Mouse (Mus musculus): ENCODE results near the gene Rab40b. TPM values are rescaled to one million over a fixed set of nuclear protein-coding genes. Genes with fewer than 3 reads are reported as not detected.
A peak's percentile ranks its signal among the peaks of the same experiment; 100 is the strongest.
"Not testable (repeated sequence)": the region's sequence is repeated elsewhere in the genome, so short reads cannot be mapped to it uniquely, and the experiment has no call there.

The Rab40b gene
- polyA plus RNA-seq, 1 experiment = 0.47 TPM

- TF ChIP-seq CTCF (IDR thresholded peaks at IDR 0.05; ENCODE audit: control insufficient read depth, insufficient read depth, insufficient replicate concordance, low read depth, low read length) (no peak), POLR2A (IDR thresholded peaks at IDR 0.05; ENCODE audit: control insufficient read depth, low read depth, low read length) (no peak)
- Histone ChIP-seq H3K36me3 (ENCODE audit: control insufficient read depth, insufficient read depth, low read length) (no peaks in the 10 kb centered on the region), H3K27ac (ENCODE audit: control insufficient read depth, insufficient read depth, low read depth, low read length) (no peak overlapping the region), H3K4me3 (ENCODE audit: control insufficient read depth, low read depth, low read length) (no peak overlapping the region), H3K4me1 (ENCODE audit: control insufficient read depth, insufficient read depth, low read length) (no peaks in the 10 kb centered on the region), H3K27me3 (ENCODE audit: control insufficient read depth, insufficient read depth, low read length) (no peaks in the 10 kb centered on the region)
Observed at GRCm38 (mm10) chr11:121367170-121367707, 20.8 kb downstream of the Rab40b start.

GRCm38 (mm10) chr11:121362212-121362611, 25.8 kb downstream of the Rab40b start:
- no peaks in the 10 kb centered on the region for H3K4me1 ChIP-seq (ENCODE audit: control insufficient read depth, insufficient read depth, low read length)
- TF ChIP-seq CTCF (IDR thresholded peaks at IDR 0.05; ENCODE audit: control insufficient read depth, insufficient read depth, insufficient replicate concordance, low read depth, low read length) (peak; percentile 75; the same call in 1 of the 2 replicates), POLR2A (IDR thresholded peaks at IDR 0.05; ENCODE audit: control insufficient read depth, low read depth, low read length) (no peak)
- no peak overlapping the region for H3K4me3 ChIP-seq (ENCODE audit: control insufficient read depth, low read depth, low read length)
- no peaks in the 10 kb centered on the region for H3K36me3 ChIP-seq (ENCODE audit: control insufficient read depth, insufficient read depth, low read length)
- H3K27ac ChIP-seq (ENCODE audit: control insufficient read depth, insufficient read depth, low read depth, low read length) = no peak overlapping the region
- no peaks in the 10 kb centered on the region for H3K27me3 ChIP-seq (ENCODE audit: control insufficient read depth, insufficient read depth, low read length)

DNA sequence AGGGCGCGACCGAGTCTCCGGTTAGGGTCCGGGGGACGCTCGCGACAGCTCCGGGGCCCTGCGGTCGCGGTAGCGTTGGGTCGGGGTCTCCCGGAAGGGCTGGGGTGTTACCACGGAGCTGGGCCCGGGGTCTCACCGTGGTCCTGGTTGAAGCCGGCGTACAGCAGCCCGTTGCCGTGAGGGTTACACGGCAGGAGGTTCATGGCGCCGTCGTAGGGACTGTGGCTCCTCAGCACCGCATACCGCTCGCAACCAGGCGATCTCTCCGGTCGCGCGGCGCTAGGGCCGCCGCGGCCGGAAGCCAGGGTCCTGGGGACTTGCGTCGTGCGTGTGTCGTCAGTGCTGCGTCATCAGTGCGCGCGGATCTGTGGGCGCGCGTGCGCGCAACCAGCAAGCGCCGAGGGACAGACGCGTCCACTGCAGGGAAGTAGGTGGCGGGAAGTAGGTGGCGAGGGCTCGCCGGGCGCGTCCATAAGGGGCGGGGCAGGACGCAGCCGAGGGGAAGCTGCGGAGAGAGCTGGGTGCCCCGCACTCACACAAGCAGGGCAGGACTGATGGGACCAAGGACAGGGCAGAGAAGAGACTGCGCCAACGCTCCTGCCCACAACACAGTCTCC, 33.9 kb downstream of the Rab40b start, which contains the start of gene Wdr45b:
Gene Wdr45b (minus strand): TSS at position 355 of the 617 bp plus-strand sequence.
- no peak for TF ChIP-seq CTCF (IDR thresholded peaks at IDR 0.05; ENCODE audit: control insufficient read depth, insufficient read depth, insufficient replicate concordance, low read depth, low read length)
- TF ChIP-seq POLR2A (IDR thresholded peaks at IDR 0.05; ENCODE audit: control insufficient read depth, low read depth, low read length) = peak; percentile 87
- Histone ChIP-seq H3K36me3 (ENCODE audit: control insufficient read depth, insufficient read depth, low read length) (no peaks in the 10 kb centered on the region), H3K27ac (ENCODE audit: control insufficient read depth, insufficient read depth, low read depth, low read length) (peak within 1 kb of the TSS; percentile 92), H3K4me1 (ENCODE audit: control insufficient read depth, insufficient read depth, low read length) (peaks cover 10% of the 10 kb centered on the region), H3K4me3 (ENCODE audit: control insufficient read depth, low read depth, low read length) (peak within 1 kb of the TSS; percentile 98), H3K27me3 (ENCODE audit: control insufficient read depth, insufficient read depth, low read length) (no peaks in the 10 kb centered on the region)

DNA sequence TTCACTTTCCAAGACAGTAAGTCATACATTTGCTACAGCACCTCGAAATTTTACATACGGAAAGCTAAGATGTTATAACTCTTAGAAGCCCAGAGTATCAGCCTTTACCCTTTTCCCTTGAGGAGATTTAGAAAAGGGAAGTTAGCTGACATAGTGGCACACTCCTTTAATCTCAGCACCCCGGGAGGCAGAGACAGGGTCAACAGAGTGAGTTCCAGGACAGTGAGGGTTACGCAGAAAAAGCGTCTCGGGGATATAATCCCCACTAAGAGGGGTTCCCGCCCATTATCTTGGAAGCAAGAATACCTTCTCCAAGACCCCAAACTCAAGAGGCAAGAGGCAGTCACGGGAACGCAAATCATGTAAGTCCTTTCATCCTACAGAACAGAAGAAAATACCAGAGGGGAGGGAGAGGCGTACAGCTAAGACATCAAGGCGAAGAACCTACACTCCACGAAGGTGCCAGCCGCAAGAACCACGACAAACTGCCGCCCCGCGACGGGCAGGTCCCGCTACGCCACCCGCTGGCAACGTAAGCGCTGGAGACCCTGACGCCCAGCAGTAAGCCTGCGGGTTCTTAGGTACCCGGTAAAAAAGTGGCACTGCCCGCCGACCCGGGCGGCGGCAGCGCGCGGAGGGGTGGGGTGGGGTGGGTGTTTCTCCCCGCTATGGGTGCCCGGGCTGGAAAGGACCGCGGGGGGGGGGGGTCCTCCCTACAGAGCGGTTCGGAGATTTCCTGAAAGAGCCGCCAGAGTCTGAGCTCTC, 34.5 kb downstream of the Rab40b start:
- Histone ChIP-seq H3K36me3 (ENCODE audit: control insufficient read depth, insufficient read depth, low read length) (no peaks in the 10 kb centered on the region), H3K27ac (ENCODE audit: control insufficient read depth, insufficient read depth, low read depth, low read length) (peak overlapping the region; percentile 92), H3K4me1 (ENCODE audit: control insufficient read depth, insufficient read depth, low read length) (peaks cover 10% of the 10 kb centered on the region), H3K4me3 (ENCODE audit: control insufficient read depth, low read depth, low read length) (peak overlapping the region; percentile 98), H3K27me3 (ENCODE audit: control insufficient read depth, insufficient read depth, low read length) (no peaks in the 10 kb centered on the region)
- no peak for TF ChIP-seq POLR2A (IDR thresholded peaks at IDR 0.05; ENCODE audit: control insufficient read depth, low read depth, low read length)
- no peak for TF ChIP-seq CTCF (IDR thresholded peaks at IDR 0.05; ENCODE audit: control insufficient read depth, insufficient read depth, insufficient replicate concordance, low read depth, low read length)

DNA sequence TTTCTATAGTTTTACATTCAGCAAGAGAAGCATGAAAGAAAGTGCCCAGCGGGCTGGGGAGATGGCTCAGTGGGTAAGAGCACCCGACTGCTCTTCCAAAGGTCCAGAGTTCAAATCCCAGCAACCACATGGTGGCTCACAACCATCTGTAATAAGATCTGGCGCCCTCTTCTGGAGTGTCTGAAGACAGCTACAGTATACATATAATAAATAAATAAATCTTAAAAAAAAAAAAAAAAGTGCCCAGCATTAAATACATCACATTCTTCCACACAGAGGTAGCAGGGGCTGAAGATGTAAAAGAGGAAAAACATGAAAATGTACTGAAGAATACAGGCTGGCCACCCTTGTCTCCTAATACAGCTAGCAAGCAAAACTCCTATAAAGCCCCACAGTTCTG, 39.3 kb downstream of the Rab40b start:
- not testable (repeated sequence) for H3K27ac ChIP-seq (ENCODE audit: control insufficient read depth, insufficient read depth, low read depth, low read length); H3K36me3 ChIP-seq (ENCODE audit: control insufficient read depth, insufficient read depth, low read length); H3K4me3 ChIP-seq (ENCODE audit: control insufficient read depth, low read depth, low read length); H3K4me1 ChIP-seq (ENCODE audit: control insufficient read depth, insufficient read depth, low read length); H3K27me3 ChIP-seq (ENCODE audit: control insufficient read depth, insufficient read depth, low read length)

DNA sequence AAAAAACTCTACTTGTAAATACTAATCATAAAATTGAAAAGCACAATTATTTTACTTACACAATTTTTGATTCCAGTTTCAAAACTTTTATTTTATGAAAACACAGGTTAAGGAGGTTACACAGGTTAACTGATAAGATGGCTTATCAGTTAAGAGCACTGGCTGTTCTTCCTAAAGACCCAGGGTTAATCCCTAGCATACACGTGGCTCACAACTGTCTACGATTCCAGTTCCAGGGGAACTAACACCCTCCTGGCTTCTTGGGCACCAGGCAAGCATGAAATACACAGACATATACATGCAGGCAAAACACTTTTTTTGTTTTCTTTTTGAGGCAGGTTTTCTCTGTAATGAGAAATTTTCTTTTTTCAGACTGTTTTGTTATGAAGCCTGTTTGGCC, 39.9 kb downstream of the Rab40b start:
- Histone ChIP-seq H3K4me1 (ENCODE audit: control insufficient read depth, insufficient read depth, low read length) (peaks cover 2% of the 10 kb centered on the region; the same call in 1 of the 2 replicates), H3K36me3 (ENCODE audit: control insufficient read depth, insufficient read depth, low read length) (no peaks in the 10 kb centered on the region; the same call in 1 of the 2 replicates), H3K27ac (ENCODE audit: control insufficient read depth, insufficient read depth, low read depth, low read length) (no peak overlapping the region), H3K27me3 (ENCODE audit: control insufficient read depth, insufficient read depth, low read length) (no peaks in the 10 kb centered on the region), H3K4me3 (ENCODE audit: control insufficient read depth, low read depth, low read length) (no peak overlapping the region)
- no peak for TF ChIP-seq POLR2A (IDR thresholded peaks at IDR 0.05; ENCODE audit: control insufficient read depth, low read depth, low read length)
- no peak for TF ChIP-seq CTCF (IDR thresholded peaks at IDR 0.05; ENCODE audit: control insufficient read depth, insufficient read depth, insufficient replicate concordance, low read depth, low read length)

GRCm38 (mm10) chr11:121347036-121347435, 41.0 kb downstream of the Rab40b start:
- no peak overlapping the region for H3K4me3 ChIP-seq (ENCODE audit: control insufficient read depth, low read depth, low read length)

GRCm38 (mm10) chr11:121342423-121342822, 45.6 kb downstream of the Rab40b start:
- not testable (repeated sequence) for H3K36me3 ChIP-seq (ENCODE audit: control insufficient read depth, insufficient read depth, low read length); H3K27me3 ChIP-seq (ENCODE audit: control insufficient read depth, insufficient read depth, low read length); H3K27ac ChIP-seq (ENCODE audit: control insufficient read depth, insufficient read depth, low read depth, low read length); H3K4me3 ChIP-seq (ENCODE audit: control insufficient read depth, low read depth, low read length); H3K4me1 ChIP-seq (ENCODE audit: control insufficient read depth, insufficient read depth, low read length)

More at GRCm38 (mm10) chr11:121347036-121347435, 41.0 kb downstream of the Rab40b start:
- Histone ChIP-seq H3K4me1 (ENCODE audit: control insufficient read depth, insufficient read depth, low read length) (no peaks in the 10 kb centered on the region; the same call in 1 of the 2 replicates), H3K36me3 (ENCODE audit: control insufficient read depth, insufficient read depth, low read length) (no peaks in the 10 kb centered on the region; the same call in 1 of the 2 replicates), H3K27me3 (ENCODE audit: control insufficient read depth, insufficient read depth, low read length) (no peaks in the 10 kb centered on the region), H3K27ac (ENCODE audit: control insufficient read depth, insufficient read depth, low read depth, low read length) (no peak overlapping the region)
- TF ChIP-seq POLR2A (IDR thresholded peaks at IDR 0.05; ENCODE audit: control insufficient read depth, low read depth, low read length) (no peak), CTCF (IDR thresholded peaks at IDR 0.05; ENCODE audit: control insufficient read depth, insufficient read depth, insufficient replicate concordance, low read depth, low read length) (no peak)
